Mouse (Mus musculus) liver, postnatal 0 days (tissue): Measurements from ENCODE around the gene Zscan2. TPM values are rescaled to one million over a fixed set of nuclear protein-coding genes. Genes with fewer than 3 reads are reported as not detected.

Experiments used
- ATAC-seq: fragments of 200-750 bp; cut with Nextera tagmentation; 2 replicates; pipeline ENCODE4 v1.8.0; 2017; ENCODE audit warnings: mild to moderate bottlenecking, moderate library complexity
- DNase-seq: peaks from one replicate; pipeline ENCODE4 v3.0.0-alpha.2; 2016
- H3K27ac ChIP-seq: fragments of 300-500 bp; sonication (generic); 2 replicates; pipeline ENCODE4 v1.5.1; 2014; ENCODE audit warnings: antibody characterized with exemption, moderate library complexity, mild to moderate bottlenecking, low read depth
- H3K27me3 ChIP-seq: fragments of 300-500 bp; sonication (generic); 2 replicates; pipeline ENCODE4 v1.6.1; 2014; ENCODE audit warnings: low read length, control low read depth, mixed read lengths; ENCODE audit not compliant: insufficient read depth
- H3K36me3 ChIP-seq: fragments of 300-500 bp; sonication (generic); replicated peaks from 2 replicates; pipeline ENCODE4 v1.6.1; 2014; ENCODE audit warnings: mild to moderate bottlenecking, control low read depth, low read length, moderate library complexity, mixed read lengths; ENCODE audit not compliant: insufficient read depth
- H3K4me1 ChIP-seq: fragments of 300-500 bp; sonication (generic); 2 replicates; pipeline ENCODE4 v1.6.1; 2014; ENCODE audit warnings: antibody characterized with exemption, mild to moderate bottlenecking, control low read depth; ENCODE audit not compliant: insufficient read depth
- H3K4me2 ChIP-seq: fragments of 300-500 bp; sonication (generic); 2 replicates; pipeline ENCODE4 v1.6.1; 2014; ENCODE audit warnings: low read depth, mild to moderate bottlenecking, low read length, moderate library complexity, mixed read lengths
- H3K4me3 ChIP-seq: fragments of 300-500 bp; sonication (generic); 2 replicates; pipeline ENCODE4 v1.5.1; 2014; ENCODE audit warnings: low read depth, low read length
- H3K9ac ChIP-seq: fragments of 300-500 bp; sonication (generic); replicated peaks from 2 replicates; pipeline ENCODE4 v1.6.1; 2014; ENCODE audit warnings: mild to moderate bottlenecking, moderate library complexity
- H3K9me3 ChIP-seq: fragments of 300-500 bp; sonication (generic); 2 replicates; pipeline ENCODE4 v1.6.1; 2016; ENCODE audit warnings: mild to moderate bottlenecking, control low read depth, low read length, mixed read lengths
- CTCF ChIP-seq: sonication (generic); IDR thresholded peaks from 2 replicates; pipeline ENCODE4 v1.5.1; 2016; ENCODE audit warnings: antibody characterized with exemption, low read depth
- EP300 ChIP-seq: IDR thresholded peaks from 2 replicates; pipeline ENCODE4 v1.6.1; 2016; ENCODE audit warnings: antibody characterized with exemption, low read depth, mild to moderate bottlenecking
- WGBS: fragments of 180-500 bp; shearing (Covaris S2); extraction: QIAGEN DNeasy Blood & Tissue Kit; methylation state at CpG from one replicate; pipeline ENCODE4 v1.1.7; 2014; ENCODE audit not compliant: insufficient replicate concordance; 5-methylcytosine and 5-hydroxymethylcytosine counted together
- polyA plus RNA-seq: library from polyadenylated mRNA; unstranded; fragments of >200 nt; fragmentation: Nextera tagmentation; extraction: Ambion mirVana; gene quantifications from 2 replicates; pipeline ENCODE4 v1.2.1, GENCODE M21; 2015

Zscan2 gene
- polyA plus RNA-seq, 1 experiment from 2014 or later, result 0.47 TPM

- H3K4me3 ChIP-seq, result no peak overlapping the region
- no peak overlapping the region for H3K9ac ChIP-seq
- 44% methylated on average over 11 of the region's 12 CpGs for WGBS
- no peak overlapping the region for H3K27ac ChIP-seq
- H3K4me2 ChIP-seq, result no peak overlapping the region
- no peaks in the 10 kb centered on the region for H3K36me3 ChIP-seq
- no peak for TF ChIP-seq EP300
- TF ChIP-seq CTCF, result no peak
- no peaks in the 10 kb centered on the region for H3K27me3 ChIP-seq
- peaks cover 5% of the 10 kb centered on the region; the same call in 1 of the 2 replicates for H3K4me1 ChIP-seq
- no peaks in the 10 kb centered on the region for H3K9me3 ChIP-seq
- DNase-seq (no peak), ATAC-seq (no peak)
These were observed 26.8 kb upstream of the Zscan2 start for GRCm38 (mm10) chr7:80833651-80834532.

- H3K9me3 ChIP-seq, result no peaks in the 10 kb centered on the region
- no peaks in the 10 kb centered on the region for H3K36me3 ChIP-seq
- H3K4me1 ChIP-seq, result peaks cover 5% of the 10 kb centered on the region; the same call in 1 of the 2 replicates
- no peak overlapping the region for H3K4me2 ChIP-seq
- H3K4me3 ChIP-seq, result no peak overlapping the region
- no peaks in the 10 kb centered on the region for H3K27me3 ChIP-seq
- WGBS, result 66% methylated on average over 4 of the region's 4 CpGs
- H3K27ac ChIP-seq, result no peak overlapping the region
- DNase-seq (no peak), ATAC-seq (no peak)
- TF ChIP-seq CTCF, result no peak
- TF ChIP-seq EP300, result no peak
- H3K9ac ChIP-seq, result no peak overlapping the region
These were observed 24.6 kb upstream of the Zscan2 start for GRCm38 (mm10) chr7:80835984-80836652.

DNA sequence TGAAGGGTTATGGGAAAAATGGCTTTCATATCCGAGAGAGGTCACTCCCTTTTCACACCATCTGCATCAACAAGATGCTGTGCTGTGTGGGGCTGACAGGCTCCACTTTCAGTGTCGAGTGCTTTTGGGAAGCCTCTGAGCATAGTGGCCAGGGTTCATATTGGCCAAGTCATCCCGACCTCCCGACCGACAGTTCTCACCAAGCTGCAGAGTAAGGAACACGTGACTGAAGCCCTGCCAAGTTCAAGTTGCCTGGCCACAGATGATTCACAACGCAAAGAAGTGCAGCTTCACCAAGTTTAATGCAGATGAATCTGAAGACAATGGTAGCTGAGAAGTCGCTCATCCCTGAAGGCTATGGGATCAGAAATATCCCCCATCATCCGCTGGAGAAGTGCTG is 23.0 kb upstream of the Zscan2 start:
- TF ChIP-seq EP300 (no peak), CTCF (no peak)
- no peak overlapping the region for H3K27ac ChIP-seq
- peak; percentile 43 for ATAC-seq
- no peak overlapping the region for H3K4me2 ChIP-seq
- H3K9ac ChIP-seq, result no peak overlapping the region
- H3K36me3 ChIP-seq, result no peaks in the 10 kb centered on the region
- peaks cover 3% of the 10 kb centered on the region; the same call in 1 of the 2 replicates for H3K4me1 ChIP-seq
- no peaks in the 10 kb centered on the region for H3K27me3 ChIP-seq
- H3K4me3 ChIP-seq, result no peak overlapping the region
- peak; percentile 29 for DNase-seq
- no peaks in the 10 kb centered on the region for H3K9me3 ChIP-seq
- whole genome bisulfite sequencing, result 56% methylated on average over 9 of the region's 9 CpGs

DNA sequence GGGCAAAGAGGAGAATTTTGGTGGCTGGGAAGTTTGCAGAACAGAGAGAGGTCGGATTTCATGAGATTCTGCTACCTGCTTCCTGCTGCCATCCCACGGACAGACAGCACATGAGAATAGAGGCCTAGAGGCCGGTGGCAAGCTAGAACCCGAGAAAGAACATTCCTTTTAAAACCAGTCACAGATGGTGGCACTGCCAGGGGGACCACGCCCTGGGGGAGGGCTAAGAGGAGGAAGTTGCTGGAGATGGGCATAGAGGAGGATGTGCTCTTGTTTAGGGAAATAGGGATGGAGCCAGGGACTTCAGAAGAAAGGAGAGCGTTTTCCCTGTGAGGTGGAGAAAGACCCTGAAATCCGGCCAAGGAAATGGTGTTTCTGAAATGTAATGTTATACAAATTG is 22.5 kb upstream of the Zscan2 start:
- Histone ChIP-seq H3K36me3 (no peaks in the 10 kb centered on the region), H3K4me2 (no peak overlapping the region), H3K4me3 (no peak overlapping the region), H3K4me1 (no peaks in the 10 kb centered on the region), H3K9me3 (no peaks in the 10 kb centered on the region), H3K27me3 (no peaks in the 10 kb centered on the region), H3K27ac (no peak overlapping the region), H3K9ac (no peak overlapping the region)
- no peak for TF ChIP-seq EP300
- ATAC-seq, result no peak
- WGBS, result 50% methylated on average over 7 of the region's 7 CpGs
- no peak for DNase-seq

GRCm38 (mm10) chr7:80839755-80840154 is 21.0 kb upstream of the Zscan2 start:
- H3K27ac ChIP-seq, result no peak overlapping the region
- H3K27me3 ChIP-seq, result no peaks in the 10 kb centered on the region
- H3K9ac ChIP-seq, result no peak overlapping the region
- no peak for TF ChIP-seq EP300
- no peak for TF ChIP-seq CTCF
- DNase-seq (no peak), ATAC-seq (no peak)
- H3K4me3 ChIP-seq, result no peak overlapping the region
- no peak overlapping the region for H3K4me2 ChIP-seq
- H3K4me1 ChIP-seq, result no peaks in the 10 kb centered on the region
- H3K9me3 ChIP-seq, result no peaks in the 10 kb centered on the region
- H3K36me3 ChIP-seq, result no peaks in the 10 kb centered on the region

GRCm38 (mm10) chr7:80840241-80840640 is 20.5 kb upstream of the Zscan2 start:
- no peak overlapping the region for H3K4me3 ChIP-seq
- TF ChIP-seq EP300 (no peak), CTCF (no peak)
- H3K4me2 ChIP-seq, result no peak overlapping the region
- no peak for ATAC-seq
- no peak overlapping the region for H3K9ac ChIP-seq
- H3K36me3 ChIP-seq, result no peaks in the 10 kb centered on the region
- no peak for DNase-seq
- no peaks in the 10 kb centered on the region for H3K4me1 ChIP-seq
- no peaks in the 10 kb centered on the region for H3K27me3 ChIP-seq
- WGBS, result 33% methylated on average over 1 of the region's 1 CpGs
- no peak overlapping the region for H3K27ac ChIP-seq
- H3K9me3 ChIP-seq, result no peaks in the 10 kb centered on the region
